Mouse (Mus musculus): Measurements from ENCODE around the gene Gp1bb.

DNA sequence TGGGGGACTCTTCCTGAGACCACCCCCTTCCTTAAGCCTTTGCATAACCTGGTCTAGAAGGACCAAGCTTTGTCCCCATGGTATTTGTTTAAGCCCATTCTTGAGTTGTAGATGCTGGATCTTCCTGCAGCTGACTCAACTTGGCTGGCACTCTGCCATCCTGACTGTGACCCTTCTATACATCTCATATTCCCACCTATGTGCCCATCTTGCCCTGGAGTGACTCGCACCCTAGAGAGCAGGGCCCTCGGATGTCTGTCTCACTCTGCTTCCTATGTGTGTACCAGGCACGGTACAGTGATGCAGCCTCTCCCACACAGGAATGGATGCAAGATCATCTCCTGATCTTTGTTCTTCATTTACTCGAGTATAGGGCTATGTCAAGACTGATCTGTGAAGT, 20.7 kb upstream of the Gp1bb start:
- TF ChIP-seq GATA1 (IDR thresholded peaks at IDR 0.05; ENCODE audit: low read length) = no peak
- TF ChIP-seq TAL1 (IDR thresholded peaks at IDR 0.05; ENCODE audit: low read length) = no peak

Measured in erythroblast, embryonic 14.5 days (primary cell).